Mouse (Mus musculus): ENCODE results near the gene Banp. TPM values are rescaled to one million over a fixed set of nuclear protein-coding genes. Genes with fewer than 3 reads are reported as not detected.

Gene Banp
- total and polyA plus RNA-seq, 3 experiments = 19.2 to 28.4 TPM; not detected in 1

GRCm38 (mm10) chr8:121955825-121956500, 6.4 kb downstream of the Banp start (continued):
- TF ChIP-seq UBTF (IDR thresholded peaks at IDR 0.05; ENCODE audit: borderline replicate concordance, insufficient read depth, low read depth, low read length) (no peak), RCOR1 (IDR thresholded peaks at IDR 0.05; ENCODE audit: low read depth, low read length) (peak; percentile 85), GATA1 (IDR thresholded peaks at IDR 0.05; ENCODE audit: low read depth, low read length) (peak; percentile 98), TCF12 (IDR thresholded peaks at IDR 0.05; ENCODE audit: low read depth, low read length) (peak; percentile 91), MAFK (IDR thresholded peaks at IDR 0.05; ENCODE audit: borderline replicate concordance, low read depth, low read length) (peak; percentile 82), ZNF384 (IDR thresholded peaks at IDR 0.05; ENCODE audit: low read depth, low read length) (no peak), ZC3H11A (IDR thresholded peaks at IDR 0.05; ENCODE audit: low read depth, low read length) (no peak), JUND (IDR thresholded peaks at IDR 0.05; ENCODE audit: low read depth, low read length) (peak; percentile 88; the same call in 1 of the 2 replicates), E2F4 (IDR thresholded peaks at IDR 0.05; ENCODE audit: borderline replicate concordance, low read depth, low read length) (no peak), MYC (IDR thresholded peaks at IDR 0.05; ENCODE audit: low read depth, low read length) (peak; percentile 63), MXI1 (IDR thresholded peaks at IDR 0.05; ENCODE audit: low read depth, low read length) (peak; percentile 72; the same call in 1 of the 2 replicates), USF1 (IDR thresholded peaks at IDR 0.05; ENCODE audit: low read depth, low read length) (no peak)

- H3K9me3 ChIP-seq (replicated peaks; ENCODE audit: insufficient read depth, low read length) = no peaks in the 10 kb centered on the region
- no peak overlapping the region for H3K4me3 ChIP-seq (ENCODE audit: control insufficient read depth in 1 of 2, insufficient read depth in 1 of 2, low read depth in 2 of 2, low read length in 2 of 2)
- TF ChIP-seq TBP (IDR thresholded peaks at IDR 0.05; ENCODE audit: low read depth, low read length) (no peak), TAL1 (IDR thresholded peaks at IDR 0.05; ENCODE audit: low read length) (peak; percentile 36; the same call in 1 of the 2 replicates)
- H3K4me1 ChIP-seq (ENCODE audit: control insufficient read depth in 1 of 2, insufficient read depth in 2 of 2, low read length in 2 of 2) = peaks cover 14 to 46% of the 10 kb centered on the region in 2 experiments
- no peaks in the 10 kb centered on the region for H3K27me3 ChIP-seq (ENCODE audit: control insufficient read depth in 1 of 2, insufficient read depth in 2 of 2, low read length in 2 of 2)
- H3K9ac ChIP-seq (ENCODE audit: control insufficient read depth, low read depth, low read length, poor library complexity, severe bottlenecking) = no peak overlapping the region
- peaks cover 13% of the 10 kb centered on the region for H3K79me2 ChIP-seq (ENCODE audit: control insufficient read depth, insufficient read depth, low read length, poor library complexity)
- H3K27ac ChIP-seq (ENCODE audit: control insufficient read depth, low read depth, low read length) = no peak overlapping the region
- DNase-seq (ENCODE audit: low read depth, low spot score) = peak; percentile 40
- peaks cover 0 to 55% of the 10 kb centered on the region in 2 experiments; a peak in 2 of 4 replicates for H3K36me3 ChIP-seq (ENCODE audit: control insufficient read depth in 1 of 2, insufficient read depth in 2 of 2, low read length in 2 of 2)
Observed at GRCm38 (mm10) chr8:121958395-121958794, 8.8 kb downstream of the Banp start.

- no peak overlapping the region for H3K27ac ChIP-seq (ENCODE audit: control insufficient read depth, low read depth, low read length)
- peaks cover under 1 to 14% of the 10 kb centered on the region in 2 experiments; a peak in 3 of 4 replicates for H3K4me1 ChIP-seq (ENCODE audit: control insufficient read depth in 1 of 2, insufficient read depth in 2 of 2, low read length in 2 of 2)
- DNase-seq (ENCODE audit: low read depth, low spot score) = peak; percentile 41
- H3K4me3 ChIP-seq (ENCODE audit: control insufficient read depth in 1 of 2, insufficient read depth in 1 of 2, low read depth in 2 of 2, low read length in 2 of 2) = no peak overlapping the region
- H3K9ac ChIP-seq (ENCODE audit: control insufficient read depth, low read depth, low read length, poor library complexity, severe bottlenecking) = no peak overlapping the region
- peaks cover 6% of the 10 kb centered on the region for H3K79me2 ChIP-seq (ENCODE audit: control insufficient read depth, insufficient read depth, low read length, poor library complexity)
- H3K27me3 ChIP-seq (ENCODE audit: control insufficient read depth in 1 of 2, insufficient read depth in 2 of 2, low read length in 2 of 2) = no peaks in the 10 kb centered on the region
- TF ChIP-seq CTCF (IDR thresholded peaks at IDR 0.05 in 2 of 3, conservative IDR thresholded peaks at IDR 0.05 in 1 of 3; ENCODE audit: control insufficient read depth in 1 of 3, insufficient read depth in 1 of 3, low read depth in 2 of 3, low read length in 3 of 3, poor library complexity in 1 of 3, severe bottlenecking in 1 of 3) (no peak), ZNF384 (IDR thresholded peaks at IDR 0.05; ENCODE audit: low read depth, low read length) (peak; percentile 72)
- H3K36me3 ChIP-seq (ENCODE audit: control insufficient read depth in 1 of 2, insufficient read depth in 2 of 2, low read length in 2 of 2) = peaks cover 0 to 14% of the 10 kb centered on the region in 2 experiments; a peak in 3 of 4 replicates
- no peaks in the 10 kb centered on the region for H3K9me3 ChIP-seq (replicated peaks; ENCODE audit: insufficient read depth, low read length)
Observed at GRCm38 (mm10) chr8:121962892-121963291, 13.3 kb downstream of the Banp start.
